Mouse (Mus musculus) lung, embryonic 16.5 days (tissue): Measurements from ENCODE around the gene Ggcx. TPM values are rescaled to one million over a fixed set of nuclear protein-coding genes. Genes with fewer than 3 reads are reported as not detected.

Source experiments
- ATAC-seq: fragments of 200-750 bp; cut with Nextera tagmentation; 2 replicates; pipeline ENCODE4 v1.8.0; 2017; ENCODE audit warnings: low read depth, mild to moderate bottlenecking, moderate library complexity
- H3K27ac ChIP-seq: fragments of 300-500 bp; sonication (generic); 2 replicates; pipeline ENCODE4 v1.5.1; 2014; ENCODE audit warnings: mild to moderate bottlenecking, control low read depth, low read length
- H3K27me3 ChIP-seq: fragments of 300-500 bp; sonication (generic); 2 replicates; pipeline ENCODE4 v1.6.1; 2014; ENCODE audit warnings: low read depth, low read length, mixed read lengths; ENCODE audit not compliant: control insufficient read depth, insufficient read depth
- H3K36me3 ChIP-seq: fragments of 300-500 bp; sonication (generic); 2 replicates; pipeline ENCODE4 v1.6.1; 2014; ENCODE audit warnings: low read length; ENCODE audit not compliant: control insufficient read depth, insufficient read depth
- H3K4me1 ChIP-seq: fragments of 300-500 bp; sonication (generic); replicated peaks from 2 replicates; pipeline ENCODE4 v1.6.1; 2014; ENCODE audit warnings: low read length, mixed read lengths; ENCODE audit not compliant: control insufficient read depth, insufficient read depth
- H3K4me2 ChIP-seq: fragments of 300-500 bp; sonication (generic); 2 replicates; pipeline ENCODE4 v1.6.1; 2014; ENCODE audit warnings: low read depth, low read length, control low read depth
- H3K4me3 ChIP-seq: fragments of 300-500 bp; sonication (generic); 2 replicates; pipeline ENCODE4 v1.5.1; 2014; ENCODE audit warnings: mild to moderate bottlenecking, low read length, control low read depth
- H3K9ac ChIP-seq: fragments of 300-500 bp; sonication (generic); 2 replicates; pipeline ENCODE4 v1.6.1; 2014; ENCODE audit warnings: low read length, control low read depth
- H3K9me3 ChIP-seq: fragments of 300-500 bp; sonication (generic); 2 replicates; pipeline ENCODE4 v1.6.1; 2016; ENCODE audit warnings: low read length; ENCODE audit not compliant: control insufficient read depth
- WGBS: fragments of 180-500 bp; shearing (Covaris S2); extraction: QIAGEN DNeasy Blood & Tissue Kit; methylation state at CpG from one replicate; pipeline ENCODE4 v1.1.7; 2014; 5-methylcytosine and 5-hydroxymethylcytosine counted together
- polyA plus RNA-seq: library from polyadenylated mRNA; unstranded; fragments of >200 nt; fragmentation: Nextera tagmentation; extraction: Ambion mirVana; gene quantifications from 2 replicates; pipeline ENCODE4 v1.2.1, GENCODE M21; 2015

The Ggcx gene
- polyA plus RNA-seq, 1 experiment from 2014 or later, result 38.7 TPM

DNA sequence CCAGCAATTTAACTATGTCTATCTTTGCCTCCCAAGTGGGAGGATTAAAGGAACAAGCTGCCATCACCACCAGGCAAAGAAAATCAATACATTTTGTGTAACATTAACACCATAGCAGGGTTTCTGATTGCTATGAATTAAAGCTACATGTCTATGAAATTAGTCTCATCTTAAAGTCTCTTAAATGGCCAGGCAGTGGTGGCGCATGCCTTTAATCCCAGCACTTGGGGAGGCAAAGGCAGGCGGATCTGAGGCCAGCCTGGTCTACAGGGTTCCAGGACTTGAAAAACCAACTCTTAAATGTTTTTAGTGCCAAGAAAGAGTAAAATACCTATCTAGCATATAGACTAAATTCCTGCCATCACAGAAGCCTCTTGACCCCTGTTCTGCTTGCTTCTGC is 18.0 kb downstream of the Ggcx start:
- H3K27me3 ChIP-seq, result no peaks in the 10 kb centered on the region
- H3K9ac ChIP-seq, result no peak overlapping the region
- 83% methylated on average over 2 of the region's 2 CpGs for WGBS
- no peak overlapping the region for H3K4me2 ChIP-seq
- peaks cover 6% of the 10 kb centered on the region; the same call in 1 of the 2 replicates for H3K4me1 ChIP-seq
- H3K9me3 ChIP-seq, result no peaks in the 10 kb centered on the region
- H3K36me3 ChIP-seq, result peaks cover 60% of the 10 kb centered on the region
- ATAC-seq, result no peak
- H3K27ac ChIP-seq, result no peak overlapping the region
- no peak overlapping the region for H3K4me3 ChIP-seq

DNA sequence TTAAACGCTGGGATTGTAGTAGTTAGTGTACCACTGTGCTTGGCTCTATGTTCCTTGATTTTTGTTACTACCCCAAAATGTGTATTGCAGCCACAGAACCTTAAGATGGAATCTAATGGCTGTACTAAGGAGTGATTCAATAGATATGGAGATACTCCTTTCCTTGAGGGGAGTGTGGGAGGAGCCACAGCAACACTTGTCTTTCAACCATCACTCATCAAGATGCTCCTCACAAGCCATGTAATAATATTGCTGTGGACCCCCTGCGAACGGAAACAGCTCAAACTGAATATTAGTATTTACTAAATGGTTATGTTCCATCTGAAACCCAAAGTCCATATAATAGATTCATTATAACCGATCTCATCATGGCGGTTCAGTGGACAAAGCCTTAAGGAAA is 24.1 kb downstream of the Ggcx start:
- peak overlapping the region; percentile 98; the same call in 1 of the 2 replicates for H3K27ac ChIP-seq
- H3K9me3 ChIP-seq, result no peaks in the 10 kb centered on the region
- 2% methylated on average over 5 of the region's 5 CpGs for WGBS
- no peak for ATAC-seq
- peaks cover 20% of the 10 kb centered on the region for H3K4me1 ChIP-seq
- H3K36me3 ChIP-seq, result peaks cover 37% of the 10 kb centered on the region
- H3K4me3 ChIP-seq, result peak overlapping the region; percentile 95
- H3K27me3 ChIP-seq, result no peaks in the 10 kb centered on the region
- peak overlapping the region; percentile 100 for H3K9ac ChIP-seq
- peak overlapping the region; percentile 90 for H3K4me2 ChIP-seq

DNA sequence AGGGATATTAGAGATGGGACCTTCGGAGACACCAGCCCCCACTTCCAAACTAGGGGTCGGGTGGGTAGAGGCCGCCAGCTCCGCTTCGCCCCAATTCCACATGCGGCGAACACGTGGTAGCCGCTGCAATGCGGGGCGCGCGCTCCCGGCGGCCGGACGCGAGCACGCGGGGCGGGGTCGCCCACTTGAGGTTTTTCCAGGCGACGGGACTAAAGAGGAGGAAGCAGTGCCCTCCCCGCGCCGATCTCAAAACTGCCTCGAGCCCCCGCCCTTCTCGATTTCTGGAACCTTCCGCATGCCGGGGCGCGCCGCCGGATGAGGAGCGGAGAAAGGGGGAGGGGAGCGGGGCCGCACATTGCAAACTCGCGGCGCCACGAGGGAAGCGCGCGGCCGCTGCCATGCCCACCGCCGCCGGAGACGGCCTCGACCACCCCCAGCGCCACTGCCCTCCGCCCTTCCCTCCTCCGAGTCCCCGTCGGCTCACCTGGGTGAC is 24.8 kb downstream of the Ggcx start:
- Histone ChIP-seq H3K27ac (peak overlapping the region; percentile 98), H3K4me1 (peaks cover 20% of the 10 kb centered on the region), H3K27me3 (no peaks in the 10 kb centered on the region), H3K9me3 (no peaks in the 10 kb centered on the region), H3K4me2 (peak overlapping the region; percentile 90), H3K36me3 (peaks cover 30% of the 10 kb centered on the region), H3K4me3 (peak overlapping the region; percentile 95), H3K9ac (peak overlapping the region; percentile 100)
- WGBS, result 0% methylated on average over 56 of the region's 57 CpGs
- ATAC-seq, result peak; percentile 66

DNA sequence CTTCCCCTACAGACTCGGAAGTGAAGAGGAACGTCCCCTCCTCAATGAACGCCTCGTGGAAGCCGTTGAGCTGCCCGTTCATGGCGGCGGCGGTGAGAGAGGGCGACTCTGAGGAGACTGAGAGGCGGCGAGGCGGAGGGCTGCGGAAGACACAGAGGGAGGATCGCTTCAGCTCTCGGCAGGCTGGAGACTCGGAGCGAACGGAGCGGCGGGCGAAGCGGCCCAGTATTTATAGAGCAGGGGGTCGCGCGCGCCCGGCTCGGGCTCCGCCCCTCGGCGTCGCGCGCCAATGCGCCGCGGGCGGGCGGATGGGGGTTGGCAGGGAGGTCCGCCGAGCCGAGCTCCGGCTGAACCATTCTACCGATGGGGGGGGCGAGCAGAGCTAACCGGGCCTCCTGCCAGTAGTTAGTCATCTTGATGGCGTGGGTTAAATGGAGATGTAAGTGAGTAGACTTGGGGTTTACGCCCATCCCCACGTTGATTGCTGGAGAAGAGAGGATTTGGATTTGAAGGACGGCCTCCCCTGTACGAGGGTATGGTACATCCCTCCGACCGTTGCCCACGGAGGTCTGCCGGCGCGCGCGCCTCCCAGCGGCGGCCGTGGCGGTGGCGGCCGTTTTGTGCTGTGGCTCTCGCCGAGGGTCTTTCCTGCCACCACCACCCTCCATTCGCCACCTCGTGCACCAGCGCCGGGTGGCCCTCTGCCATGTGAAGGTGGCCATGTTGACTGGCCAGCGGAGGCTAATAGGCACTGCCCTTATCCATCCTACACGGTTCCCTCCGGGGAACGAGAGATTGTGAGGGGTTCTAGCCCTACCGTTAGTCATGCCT is 25.5 kb downstream of the Ggcx start, which contains the start of gene Mat2a:
Gene Mat2a, minus strand, starts transcription at position 204 of the 831 bp plus-strand sequence.
- Histone ChIP-seq H3K27me3 (no peaks in the 10 kb centered on the region), H3K9ac (peak within 1 kb of the TSS; percentile 100), H3K36me3 (peaks cover 25% of the 10 kb centered on the region), H3K4me1 (peaks cover 20% of the 10 kb centered on the region), H3K4me3 (peak within 1 kb of the TSS; percentile 95), H3K4me2 (peak within 1 kb of the TSS; percentile 90), H3K27ac (peak within 1 kb of the TSS; percentile 98), H3K9me3 (no peaks in the 10 kb centered on the region)
- under 1% methylated on average over 75 of the region's 77 CpGs for WGBS
- ATAC-seq, result peak; percentile 93

DNA sequence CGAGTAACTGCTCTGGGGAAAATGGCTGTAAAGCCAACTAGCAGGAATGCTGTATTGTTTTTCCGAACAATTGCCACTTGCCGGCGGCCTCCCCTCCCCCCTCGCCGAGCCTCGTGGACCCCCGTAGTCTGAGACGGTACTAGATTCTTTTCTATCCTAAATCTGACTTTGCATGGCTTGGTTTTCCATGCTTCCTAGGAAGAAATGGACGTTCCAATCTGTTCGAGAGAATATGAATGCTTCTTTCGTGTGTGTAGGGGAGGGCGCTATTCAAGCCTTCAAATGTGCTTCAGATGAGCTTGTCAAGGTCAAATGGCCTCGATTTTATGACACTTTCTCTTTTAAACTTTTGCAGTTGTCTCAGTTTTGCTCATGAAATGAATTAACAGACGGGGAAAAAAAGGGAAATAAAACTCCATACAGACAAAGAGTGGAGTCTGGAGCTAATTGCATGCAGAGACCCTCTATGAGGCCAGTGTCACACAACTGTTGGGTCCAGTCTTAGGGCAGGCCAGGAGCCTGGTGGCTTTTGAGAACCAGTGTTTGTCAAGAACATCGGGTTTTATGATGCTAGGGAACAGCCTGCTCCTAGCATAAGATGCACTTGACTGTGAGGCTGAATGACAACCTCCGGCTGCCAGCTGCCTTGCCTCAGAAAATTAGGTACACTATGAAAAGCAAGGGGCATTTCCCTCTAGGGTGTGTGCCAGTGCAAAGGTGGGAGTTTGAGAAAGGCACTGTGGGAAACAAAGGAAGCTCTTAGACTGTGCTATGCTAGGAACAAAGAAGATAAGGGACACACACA is 26.3 kb downstream of the Ggcx start:
- Histone ChIP-seq H3K27me3 (no peaks in the 10 kb centered on the region), H3K36me3 (peaks cover 21% of the 10 kb centered on the region), H3K4me1 (peaks cover 20% of the 10 kb centered on the region), H3K27ac (peak overlapping the region; percentile 98), H3K4me3 (peak overlapping the region; percentile 95), H3K9ac (peak overlapping the region; percentile 100), H3K4me2 (peak overlapping the region; percentile 90), H3K9me3 (no peaks in the 10 kb centered on the region)
- WGBS, result 7% methylated on average over 17 of the region's 17 CpGs
- peak; percentile 13 for ATAC-seq

DNA sequence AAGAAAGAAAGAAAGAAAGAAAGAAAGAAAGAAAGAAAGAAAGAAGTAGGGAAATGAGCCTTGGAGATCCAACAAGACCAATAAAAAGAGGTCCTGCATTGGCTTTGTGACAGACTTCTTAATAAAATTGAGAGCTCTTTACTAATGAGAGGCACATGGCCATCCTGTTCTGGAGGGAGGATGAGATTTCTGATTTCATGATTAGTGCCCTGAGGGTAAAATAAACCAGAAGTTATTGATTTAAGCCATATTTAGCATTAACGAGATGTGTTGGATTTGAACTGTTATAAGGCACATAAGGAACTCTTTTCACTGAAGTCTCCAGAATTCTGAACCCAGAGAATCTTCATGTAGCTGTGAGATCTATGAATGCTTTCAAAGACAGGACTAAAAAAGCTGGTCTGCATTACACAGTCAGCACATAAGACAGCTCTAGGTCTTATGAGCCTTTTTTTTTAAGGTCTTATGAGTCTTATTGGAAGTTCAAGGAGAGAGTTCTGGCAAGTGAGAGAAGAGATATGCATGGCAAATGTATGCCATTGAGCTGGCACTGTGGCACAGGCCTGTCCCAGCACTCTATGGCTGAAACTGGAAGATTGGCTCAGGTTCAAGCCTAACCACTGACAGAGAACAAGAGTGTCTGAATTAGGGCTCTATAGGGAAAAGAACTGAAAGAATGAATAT is 29.0 kb downstream of the Ggcx start:
- H3K4me3 ChIP-seq, result no peak overlapping the region
- H3K27ac ChIP-seq, result no peak overlapping the region
- H3K4me2 ChIP-seq, result no peak overlapping the region
- H3K36me3 ChIP-seq, result no peaks in the 10 kb centered on the region
- WGBS, result 79% methylated on average over 1 of the region's 1 CpGs
- H3K9ac ChIP-seq, result no peak overlapping the region
- ATAC-seq, result no peak
- H3K4me1 ChIP-seq, result peaks cover 8% of the 10 kb centered on the region
- H3K27me3 ChIP-seq, result no peaks in the 10 kb centered on the region
- no peaks in the 10 kb centered on the region for H3K9me3 ChIP-seq

DNA sequence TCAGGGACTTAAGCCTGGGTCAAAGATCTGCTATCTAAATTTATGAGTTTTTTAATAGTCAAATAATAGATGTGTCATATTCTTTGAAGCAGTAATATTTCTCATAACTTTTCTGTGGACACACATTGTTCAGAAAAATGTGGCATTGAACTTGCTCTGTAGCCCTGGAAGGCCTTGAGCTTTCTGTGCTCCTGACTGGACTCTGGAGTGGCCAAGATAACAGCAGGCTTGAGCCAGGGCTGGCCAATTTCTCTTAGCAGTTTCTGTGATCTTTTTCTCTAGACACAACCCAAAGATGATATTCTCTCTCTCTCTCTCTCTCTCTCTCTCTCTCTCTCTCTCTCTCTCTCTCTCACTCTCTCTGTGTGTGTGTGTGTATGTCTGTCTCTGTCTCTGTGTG is 30.9 kb downstream of the Ggcx start:
- Histone ChIP-seq H3K4me1 (peaks cover 7% of the 10 kb centered on the region), H3K4me2 (no peak overlapping the region), H3K27ac (no peak overlapping the region), H3K27me3 (no peaks in the 10 kb centered on the region), H3K36me3 (no peaks in the 10 kb centered on the region), H3K4me3 (no peak overlapping the region), H3K9ac (no peak overlapping the region), H3K9me3 (no peaks in the 10 kb centered on the region)
- ATAC-seq, result no peak

DNA sequence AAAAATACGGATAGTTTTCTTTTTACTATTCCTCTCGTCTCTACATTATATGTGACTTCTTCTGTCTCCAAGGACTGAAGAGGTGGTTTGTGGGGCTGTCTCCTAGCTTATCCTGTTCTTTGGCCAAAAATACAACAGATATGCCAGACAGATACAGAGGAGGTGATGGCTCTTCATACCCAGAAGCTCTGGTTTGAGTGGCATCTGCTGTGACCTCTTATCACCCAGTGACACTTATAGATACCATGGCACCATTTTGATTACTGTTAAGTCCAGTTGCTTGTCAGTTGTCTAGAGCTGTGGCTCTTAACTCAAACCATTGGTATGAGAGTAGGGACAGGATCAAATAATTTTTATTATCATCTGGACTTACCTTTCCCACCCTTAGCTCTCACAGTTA is 33.4 kb downstream of the Ggcx start:
- 78% methylated on average over 2 of the region's 2 CpGs for WGBS

More for the DNA sequence above, 33.4 kb downstream of the Ggcx start:
- no peak overlapping the region for H3K4me3 ChIP-seq
- H3K4me1 ChIP-seq, result no peaks in the 10 kb centered on the region
- no peak overlapping the region for H3K9ac ChIP-seq
- no peak overlapping the region for H3K4me2 ChIP-seq
- H3K36me3 ChIP-seq, result no peaks in the 10 kb centered on the region
- no peak overlapping the region for H3K27ac ChIP-seq
- no peaks in the 10 kb centered on the region for H3K27me3 ChIP-seq
- no peak for ATAC-seq
- no peaks in the 10 kb centered on the region for H3K9me3 ChIP-seq
